Mouse (Mus musculus): ENCODE data around the gene Tapbpl.
A peak's percentile ranks its signal among the peaks of the same experiment; 100 is the strongest.

Gene Tapbpl

GRCm38 (mm10) chr6:125239547-125239946 is 7.9 kb upstream of the Tapbpl start:
- no peak for DNase-seq (ENCODE audit: low spot score)

- no peak for DNase-seq (ENCODE audit: low spot score)
These were observed 6.7 kb upstream of the Tapbpl start for GRCm38 (mm10) chr6:125238396-125238795.

GRCm38 (mm10) chr6:125237421-125237820 is 5.8 kb upstream of the Tapbpl start:
- no peak for DNase-seq (ENCODE audit: low spot score)

- no peak for DNase-seq (ENCODE audit: low spot score)
These were observed 5.1 kb upstream of the Tapbpl start, which contains the start of gene Cd27 for GRCm38 (mm10) chr6:125236782-125237181. Cd27 (minus strand) TSS chr6:125237010.

- DNase-seq (ENCODE audit: low spot score) = no peak
These were observed 4.7 kb upstream of the Tapbpl start for GRCm38 (mm10) chr6:125236341-125236740.

GRCm38 (mm10) chr6:125234520-125234828 is 2.8 kb upstream of the Tapbpl start:
- no peak for DNase-seq (ENCODE audit: low spot score)

GRCm38 (mm10) chr6:125233816-125234519 is 2.3 kb upstream of the Tapbpl start:
- no peak for DNase-seq (ENCODE audit: low spot score)

- no peak for DNase-seq (ENCODE audit: low spot score)
These were observed 856 bp upstream of the Tapbpl start for GRCm38 (mm10) chr6:125232516-125232915.

GRCm38 (mm10) chr6:125232045-125232437 is 381 bp upstream of the Tapbpl start:
- no peak for DNase-seq (ENCODE audit: low spot score)

- no peak for DNase-seq (ENCODE audit: low spot score)
These were observed 1.1 kb downstream of the Tapbpl start for GRCm38 (mm10) chr6:125230571-125230970.

- no peak for DNase-seq (ENCODE audit: low spot score)
These were observed 6.0 kb downstream of the Tapbpl start for GRCm38 (mm10) chr6:125225518-125226115.

- no peak for DNase-seq (ENCODE audit: low spot score)
These were observed 9.1 kb downstream of the Tapbpl start for GRCm38 (mm10) chr6:125222577-125222976.

GRCm38 (mm10) chr6:125222146-125222545 is 9.5 kb downstream of the Tapbpl start:
- no peak for DNase-seq (ENCODE audit: low spot score)

- no peak for DNase-seq (ENCODE audit: low spot score)
These were observed 10.4 kb downstream of the Tapbpl start for GRCm38 (mm10) chr6:125221115-125221745.

- DNase-seq (ENCODE audit: low spot score) = peak; percentile 52
These were observed 12.7 kb downstream of the Tapbpl start for GRCm38 (mm10) chr6:125218963-125219362.

- DNase-seq (ENCODE audit: low spot score) = no peak
These were observed 13.8 kb downstream of the Tapbpl start for GRCm38 (mm10) chr6:125217899-125218298.

GRCm38 (mm10) chr6:125216898-125217297 is 14.8 kb downstream of the Tapbpl start:
- DNase-seq (ENCODE audit: low spot score) = no peak

- peak; percentile 84 for DNase-seq (ENCODE audit: low spot score)
These were observed 16.3 kb downstream of the Tapbpl start, which contains the start of gene Vamp1 for GRCm38 (mm10) chr6:125215148-125215954. Vamp1 (plus strand) TSS chr6:125215551.

GRCm38 (mm10) chr6:125213715-125214114 is 17.9 kb downstream of the Tapbpl start:
- no peak for DNase-seq (ENCODE audit: low spot score)

GRCm38 (mm10) chr6:125213129-125213528 is 18.5 kb downstream of the Tapbpl start:
- no peak for DNase-seq (ENCODE audit: low spot score)

GRCm38 (mm10) chr6:125212621-125213020 is 19.0 kb downstream of the Tapbpl start:
- DNase-seq (ENCODE audit: low spot score) = no peak

GRCm38 (mm10) chr6:125210436-125210835 is 21.2 kb downstream of the Tapbpl start:
- no peak for DNase-seq (ENCODE audit: low spot score)

Measured in urinary bladder, postnatal 25 days (tissue).